Mouse (Mus musculus) liver, adult 2 months (tissue): ENCODE measurements around the gene Tnfsfm13.

ENCODE experiments used
- CTCF ChIP-seq: fragments of 200-500 bp; IDR thresholded peaks from 2 replicates; pipeline ENCODE4 v1.5.1; 2011; ENCODE audit warnings: low read depth, low read length, control low read depth
- POLR2A ChIP-seq: fragments of 200-500 bp; IDR thresholded peaks from 2 replicates; pipeline ENCODE4 v1.6.1; 2011; ENCODE audit warnings: low read length, control low read depth; ENCODE audit not compliant: insufficient read depth; ENCODE audit errors: extremely low read depth

- TF ChIP-seq POLR2A (no peak), CTCF (peak; percentile 82)
These were observed 19.6 kb upstream of the Tnfsfm13 start for GRCm38 (mm10) chr11:69715482-69715881.
